Mouse (Mus musculus) urinary bladder, adult 2 months (tissue): ENCODE measurements at regions not wholly inside any gene's neighbourhood (a gene's known extent, or its start where the extent isn't known, plus 50 kb on each side); places are given as distances from the start of the nearest gene placed in this dataset.
A peak's percentile ranks its signal among the peaks of the same experiment; 100 is the strongest.

Experiments used
- DNase-seq: peaks from one replicate; pipeline ENCODE4 v3.0.0; 2022; ENCODE audit warnings: low spot score

DNA sequence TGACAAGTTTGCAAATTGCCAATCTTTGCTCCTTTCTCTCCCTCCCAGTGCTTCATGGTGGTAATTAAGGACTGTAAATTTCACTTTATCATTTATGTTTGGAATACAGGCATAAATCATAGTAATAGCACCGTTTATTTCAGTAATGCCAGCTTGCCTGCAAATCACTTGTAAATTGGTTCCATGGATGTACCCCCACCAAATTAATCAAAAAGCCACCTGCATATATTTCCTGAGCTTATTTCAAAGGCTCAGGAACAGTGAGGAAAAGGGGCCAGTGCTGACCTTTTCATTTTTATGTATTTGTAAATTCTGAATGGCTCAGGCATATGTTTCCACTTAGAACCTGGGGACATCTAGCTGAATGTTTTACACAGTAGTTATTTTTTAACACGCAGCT, 115.0 kb downstream of the D3Ertd751e start:
- no peak for DNase-seq

DNA sequence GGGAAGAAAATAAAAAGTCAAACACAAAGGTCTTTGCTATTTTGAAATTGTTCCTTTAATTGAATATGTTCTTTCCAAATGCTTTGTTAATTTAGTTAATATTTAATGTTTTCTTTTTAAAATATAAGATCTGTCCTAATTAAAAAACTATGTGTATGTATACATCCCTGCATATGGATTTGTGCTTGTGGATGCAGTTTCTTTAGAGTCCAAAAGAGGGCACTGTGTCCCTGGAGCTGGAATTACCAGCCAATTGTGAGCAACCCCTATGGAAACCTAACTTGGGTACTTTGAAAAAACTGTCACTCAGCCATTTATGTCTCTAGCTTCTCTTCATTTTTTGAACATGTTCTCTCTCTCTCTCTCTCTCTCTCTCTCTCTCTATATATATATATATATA, 120.3 kb downstream of the D3Ertd751e start:
- no peak for DNase-seq

DNA sequence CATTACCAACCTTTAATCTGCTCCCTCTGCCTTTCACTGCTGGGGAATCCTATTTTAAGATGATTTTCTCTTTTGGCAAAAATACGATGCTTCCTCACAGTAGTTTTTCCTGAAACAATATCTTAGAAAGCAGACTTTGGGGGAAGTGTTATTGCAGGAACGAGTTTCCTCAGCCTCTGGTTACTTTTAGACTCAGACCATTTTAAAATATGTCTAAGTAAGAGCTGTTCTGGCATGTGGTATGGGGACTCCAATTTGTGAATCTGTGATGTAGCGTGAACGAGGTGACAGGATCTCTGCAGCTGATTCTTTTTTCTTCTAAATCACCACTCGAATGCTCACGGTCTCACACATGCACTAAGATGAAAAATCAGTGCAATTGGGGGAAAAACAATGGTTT, 166.5 kb downstream of the D3Ertd751e start:
- DNase-seq = no peak

DNA sequence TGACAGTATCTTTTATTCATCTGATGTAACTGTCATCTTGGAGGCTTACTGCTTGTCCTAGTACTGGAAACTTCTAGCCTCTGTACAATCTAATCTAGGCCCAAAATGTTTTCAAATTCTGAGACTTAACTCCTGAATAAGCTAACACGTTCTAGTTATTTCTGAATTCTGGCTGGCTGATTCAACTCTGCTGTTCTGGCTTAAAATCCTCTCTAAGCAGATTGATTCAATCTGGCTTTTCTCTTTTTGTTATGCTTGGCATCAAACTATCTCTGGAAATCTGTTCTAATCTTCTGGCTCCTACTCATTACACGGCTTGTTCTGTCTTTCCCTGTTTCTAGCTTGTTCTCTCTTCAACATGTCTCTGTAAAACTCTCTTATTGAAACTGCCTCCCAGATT, 170.8 kb downstream of the D3Ertd751e start:
- DNase-seq = no peak

DNA sequence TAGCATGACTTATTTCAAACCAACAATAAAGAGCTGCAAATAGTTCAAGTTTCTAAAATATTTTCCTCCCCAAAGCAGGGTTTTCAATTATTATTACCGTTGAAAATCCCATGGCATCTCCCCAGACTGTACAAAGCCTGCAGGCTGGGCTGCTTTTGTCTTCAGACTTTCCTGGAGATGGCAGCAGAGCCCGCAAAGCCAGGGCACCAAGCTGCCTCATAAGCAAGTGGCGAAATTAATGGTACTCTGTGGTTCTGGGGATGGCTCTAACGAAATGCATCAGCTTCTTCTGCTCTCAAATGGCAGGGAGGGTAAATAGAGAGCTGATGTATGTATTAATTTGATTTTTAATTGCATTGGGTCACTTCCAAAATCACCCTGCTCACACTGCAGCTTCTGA, 197.4 kb downstream of the D3Ertd751e start:
- DNase-seq = no peak

DNA sequence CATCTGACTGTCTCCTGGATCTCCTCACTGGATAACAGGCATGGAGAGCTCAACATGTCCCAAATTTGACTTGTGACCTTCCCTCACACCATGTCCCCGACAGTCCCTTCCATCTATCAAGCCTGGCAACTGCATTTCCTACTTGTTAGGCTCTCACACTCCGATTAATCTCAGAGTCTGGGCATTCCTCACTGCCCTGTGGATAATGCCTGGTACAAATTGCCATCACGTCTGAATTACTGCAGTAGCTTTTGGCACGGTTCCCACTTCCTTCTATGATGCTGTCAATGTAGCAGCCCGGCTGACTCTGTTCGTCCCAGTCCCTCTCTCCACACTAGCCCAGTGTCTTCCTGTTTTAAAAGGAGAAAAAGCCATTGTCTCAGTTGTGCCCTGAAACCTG, 200.6 kb downstream of the D3Ertd751e start:
- DNase-seq = no peak

DNA sequence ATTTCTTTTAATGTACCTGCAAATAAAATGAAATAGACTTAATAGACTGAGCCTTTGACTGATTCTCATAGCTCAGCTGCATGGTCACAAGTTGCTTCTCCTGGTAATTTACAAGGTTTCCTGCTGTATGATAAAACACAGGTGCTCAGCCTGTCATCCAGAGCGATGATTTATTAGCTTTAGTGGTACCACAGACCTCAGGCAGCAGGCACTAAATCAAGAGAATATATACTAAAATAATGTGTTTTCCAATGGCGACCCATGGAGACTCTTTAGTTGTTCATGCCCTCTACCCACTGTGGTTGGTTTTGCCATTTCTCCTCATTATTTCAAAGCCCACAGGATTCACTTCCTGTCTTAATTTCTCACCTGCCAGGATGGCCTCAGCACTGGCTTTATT, 207.0 kb downstream of the D3Ertd751e start:
- DNase-seq = no peak

DNA sequence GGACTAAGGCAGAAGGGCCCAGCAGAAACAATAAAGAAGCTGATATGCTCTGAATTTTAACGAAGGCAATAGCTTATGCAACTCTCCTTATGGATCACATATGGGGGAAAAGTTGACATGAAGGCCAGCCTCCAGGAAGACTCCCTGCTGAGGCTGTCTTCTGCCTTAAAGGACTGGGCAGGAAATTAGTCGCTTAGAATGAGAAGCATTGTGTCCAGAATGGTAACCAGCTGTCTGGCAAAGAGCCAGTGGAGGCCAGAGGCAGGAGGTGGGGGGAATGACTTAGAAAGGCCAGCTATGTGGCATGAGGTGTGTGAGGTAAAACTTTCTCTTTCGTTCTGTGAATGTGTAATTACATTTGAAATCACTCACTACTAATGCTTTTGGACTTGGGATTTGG, 215.0 kb downstream of the D3Ertd751e start:
- DNase-seq = no peak

DNA sequence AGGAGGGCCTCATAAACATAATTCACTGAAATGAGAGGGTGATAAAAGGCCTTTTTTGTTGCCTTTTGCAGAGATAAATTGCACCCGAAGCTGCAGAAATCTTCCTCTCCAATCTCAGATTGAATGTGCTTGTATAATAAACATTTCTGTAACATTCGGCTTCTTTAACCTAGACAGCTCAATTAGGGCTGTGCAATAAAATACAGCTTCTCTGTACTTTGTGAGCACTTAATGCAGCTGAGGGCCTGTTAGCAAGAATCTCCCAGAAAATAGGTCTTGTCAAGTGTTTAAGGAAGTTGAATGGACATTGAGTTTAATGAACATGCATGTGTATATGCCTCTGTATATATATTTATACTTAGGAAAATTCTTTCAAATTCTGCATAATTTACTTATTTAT, 217.8 kb downstream of the D3Ertd751e start:
- no peak for DNase-seq

DNA sequence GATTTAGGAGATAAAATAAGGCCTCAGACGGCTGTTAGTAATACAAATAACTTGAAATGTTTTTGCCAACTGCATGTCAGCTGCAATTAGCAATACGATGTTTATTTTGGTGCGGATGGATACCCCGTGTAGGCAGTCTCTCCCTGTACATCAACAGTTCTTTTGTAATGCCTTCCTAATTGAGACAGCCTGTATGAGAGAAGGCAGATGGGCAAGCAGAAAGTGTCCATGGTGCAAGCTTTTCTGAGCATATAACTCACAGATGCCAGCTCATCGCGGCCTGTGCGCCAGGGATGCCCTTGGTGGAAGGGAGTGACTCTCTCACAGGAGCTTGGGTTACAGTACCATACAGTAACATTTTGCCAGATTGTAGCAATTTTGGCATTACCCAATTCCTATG, 220.5 kb downstream of the D3Ertd751e start:
- DNase-seq = no peak

DNA sequence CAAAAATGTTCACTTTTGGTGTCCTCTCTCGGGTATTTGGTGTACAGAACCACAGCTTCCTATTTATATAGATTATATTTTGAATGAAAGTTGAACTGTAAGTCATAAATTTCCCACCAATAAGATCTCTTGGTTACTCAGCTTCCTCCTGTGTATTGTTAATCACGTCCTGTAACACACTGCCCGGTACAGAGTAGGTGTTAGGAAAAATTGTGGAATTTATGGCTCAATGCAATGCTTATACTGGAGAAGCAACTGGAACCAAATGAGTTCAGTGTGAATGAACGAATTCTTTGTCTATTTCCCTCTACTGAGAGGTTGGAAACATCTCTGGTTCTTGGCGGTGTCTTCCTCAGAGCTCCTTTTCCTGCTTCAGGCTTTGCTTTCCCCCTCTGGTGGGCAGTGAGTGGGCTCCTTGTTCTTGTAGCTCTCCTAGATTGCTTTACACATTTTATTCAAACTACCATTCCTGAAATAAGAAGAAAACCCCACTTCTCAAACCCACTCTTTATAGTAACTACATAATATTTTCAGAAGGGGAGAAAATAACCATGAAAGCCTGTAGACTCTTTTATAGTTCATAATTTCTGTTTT, 264.4 kb downstream of the D3Ertd751e start:
- no peak for DNase-seq

DNA sequence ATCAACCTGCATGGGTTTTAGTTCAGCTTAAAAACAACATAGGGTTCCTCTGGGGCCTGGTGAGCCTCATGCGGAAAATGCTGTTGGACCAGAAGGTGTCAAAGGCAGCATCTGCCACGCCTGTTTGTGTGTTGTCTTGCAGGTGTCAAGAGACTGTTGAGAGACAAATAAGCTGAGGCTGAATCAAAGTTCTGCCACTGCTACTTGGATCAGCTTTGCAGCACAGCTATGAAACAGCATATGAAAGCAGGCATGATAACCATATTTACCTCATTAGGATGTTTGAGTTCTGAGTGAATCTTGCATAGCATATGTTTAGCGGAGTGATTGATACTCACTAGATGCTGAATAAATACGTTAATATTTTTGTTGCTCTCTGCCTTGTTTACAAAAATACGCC, 280.8 kb downstream of the D3Ertd751e start:
- DNase-seq = no peak

DNA sequence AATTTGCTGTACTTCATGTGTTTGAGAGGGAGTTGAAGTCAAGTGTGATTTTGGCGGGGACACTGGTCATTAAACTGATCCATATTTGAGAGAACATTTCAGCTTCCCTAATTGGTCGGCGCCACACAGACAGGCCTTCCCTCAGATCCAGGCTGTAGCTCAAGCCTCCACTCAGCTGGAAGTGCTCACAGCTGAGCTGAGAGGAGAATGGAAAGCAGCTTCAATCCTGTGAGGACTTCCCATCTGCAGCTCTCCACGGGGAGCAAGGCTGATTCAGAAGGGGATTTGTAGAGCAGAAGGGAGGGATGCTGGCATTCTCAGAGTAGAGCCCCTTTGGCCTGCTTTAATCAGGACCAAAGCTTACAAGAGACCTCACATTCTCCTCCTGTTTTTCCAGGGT, 297.2 kb downstream of the D3Ertd751e start:
- no peak for DNase-seq

DNA sequence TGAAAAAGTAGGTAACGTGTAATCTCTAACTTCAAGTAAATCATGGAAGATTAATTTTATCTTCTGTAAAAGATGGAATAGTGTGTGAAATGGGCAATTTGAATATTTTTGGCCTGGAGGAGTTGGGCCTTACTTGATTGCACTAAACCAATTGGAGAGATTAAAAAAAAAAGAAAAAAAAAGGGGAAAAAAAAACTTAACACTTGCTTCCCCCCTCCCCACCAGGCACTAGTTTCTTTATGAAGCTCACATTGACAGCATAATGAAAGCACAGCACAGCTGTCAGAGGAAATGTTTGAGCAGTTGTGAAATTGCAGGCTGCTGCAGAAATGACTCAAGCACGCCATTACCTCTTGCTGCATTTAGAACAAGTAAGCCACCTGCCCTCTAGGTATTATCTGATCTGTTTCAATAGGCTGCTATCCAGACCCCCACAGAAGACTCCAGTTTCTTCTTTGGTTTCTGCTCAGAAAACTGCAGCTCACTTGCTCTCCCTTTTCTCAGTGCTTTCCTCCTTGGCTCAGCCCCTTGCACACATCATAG, 297.9 kb downstream of the D3Ertd751e start:
- DNase-seq = no peak

DNA sequence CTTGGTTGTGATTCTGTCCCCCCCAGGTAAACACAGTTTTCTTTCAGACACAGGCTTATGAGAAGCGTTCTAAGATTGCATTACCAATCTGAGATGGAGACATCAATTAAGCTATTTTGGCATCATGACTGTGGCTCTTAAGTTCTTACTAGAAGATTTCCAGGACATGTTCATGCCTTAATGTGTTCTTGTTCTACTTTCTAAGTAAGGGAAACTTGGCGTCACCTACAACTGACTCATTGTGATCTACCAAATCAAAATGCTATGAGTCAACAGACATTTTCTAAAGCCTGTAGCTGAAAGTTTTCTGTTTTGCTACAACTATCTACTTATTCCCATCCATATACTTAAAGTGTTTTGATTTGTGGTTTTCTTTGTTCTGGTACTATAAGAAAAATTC, 298.5 kb downstream of the D3Ertd751e start:
- no peak for DNase-seq

DNA sequence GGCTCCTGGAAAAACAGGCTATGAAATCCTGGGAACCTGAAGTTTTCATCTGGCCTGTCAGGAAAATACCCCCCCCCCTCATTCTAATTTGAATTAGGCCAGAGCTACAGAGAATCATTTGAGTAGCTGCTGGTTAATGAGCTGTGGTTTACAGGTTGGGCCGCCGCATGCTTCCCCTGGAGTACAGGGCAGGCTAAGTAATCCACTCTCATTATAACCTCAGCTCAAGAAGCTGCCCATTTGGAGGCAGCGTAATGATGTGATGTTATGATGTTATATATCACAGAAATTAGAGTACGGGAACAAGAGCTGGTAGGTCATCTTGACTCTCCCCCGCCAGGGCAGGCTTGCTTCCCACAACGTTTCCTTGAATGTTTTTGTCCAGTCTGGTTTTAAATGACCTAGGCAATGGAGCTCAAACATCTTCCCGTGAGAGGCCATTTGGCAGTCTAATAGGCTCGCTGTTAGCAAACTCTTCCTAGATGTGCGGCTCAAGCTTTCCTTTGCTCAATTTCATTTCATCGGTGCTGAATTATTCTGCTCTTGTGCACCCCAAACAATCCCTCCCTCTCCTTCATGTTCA, 315.0 kb downstream of the D3Ertd751e start:
- no peak for DNase-seq

DNA sequence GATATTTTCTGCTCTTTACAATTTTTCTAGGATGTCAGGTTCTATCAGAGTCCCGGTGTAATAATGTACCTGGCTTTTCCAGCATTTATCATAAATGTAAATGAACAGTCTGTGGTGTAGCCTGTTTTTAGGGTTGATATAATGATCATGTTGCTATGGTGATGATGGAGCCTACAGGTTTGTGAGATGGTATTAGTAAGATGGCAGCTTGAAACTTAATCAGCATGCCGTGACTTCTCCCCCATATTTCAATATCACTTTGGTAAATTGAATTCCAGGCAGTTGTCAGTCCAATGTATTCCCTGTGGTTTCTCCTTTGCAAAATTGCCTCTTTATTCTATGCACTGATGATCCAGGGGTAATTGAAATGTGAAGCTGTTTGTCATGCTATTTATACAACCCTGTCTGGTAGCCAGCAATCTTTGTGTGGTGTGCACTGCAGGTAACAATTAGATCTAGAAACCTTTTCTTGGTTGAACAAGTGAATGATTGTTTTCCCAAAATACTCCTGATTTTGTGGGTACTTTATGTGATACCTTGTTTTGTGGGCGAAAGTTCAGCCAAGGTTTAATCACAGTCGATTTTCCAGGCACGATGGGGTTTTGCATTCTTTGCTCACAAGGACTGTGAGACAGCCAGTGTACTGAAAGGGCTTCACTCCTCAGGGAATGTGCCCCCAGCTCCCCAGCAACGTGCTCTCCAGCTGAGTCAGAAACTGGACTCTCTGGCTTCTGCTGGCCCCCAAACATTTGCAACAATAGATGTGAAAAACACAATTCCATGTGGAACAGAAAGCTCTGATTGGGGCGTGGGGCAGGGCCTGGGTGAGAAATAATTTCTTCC, 322.9 kb downstream of the D3Ertd751e start:
- DNase-seq = no peak

DNA sequence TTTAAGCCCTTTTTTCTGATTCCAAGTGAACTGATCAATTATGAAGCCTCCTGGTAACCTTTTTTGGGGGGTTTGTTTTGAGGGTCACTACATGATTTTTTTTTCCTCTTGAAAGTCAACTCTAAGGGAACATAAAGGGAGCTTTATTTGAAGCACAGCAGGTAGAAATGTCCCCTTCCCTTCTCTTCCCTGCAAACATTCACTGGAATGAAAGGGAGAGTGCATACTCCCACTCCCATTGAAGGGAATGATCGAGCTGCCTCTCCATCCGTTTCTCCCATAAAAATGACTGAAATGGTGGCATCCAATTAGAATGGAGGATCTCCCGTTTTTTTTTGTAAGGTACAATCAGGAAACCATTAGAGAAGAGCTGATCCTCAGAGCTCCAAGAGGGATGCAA, 323.6 kb downstream of the D3Ertd751e start:
- no peak for DNase-seq

DNA sequence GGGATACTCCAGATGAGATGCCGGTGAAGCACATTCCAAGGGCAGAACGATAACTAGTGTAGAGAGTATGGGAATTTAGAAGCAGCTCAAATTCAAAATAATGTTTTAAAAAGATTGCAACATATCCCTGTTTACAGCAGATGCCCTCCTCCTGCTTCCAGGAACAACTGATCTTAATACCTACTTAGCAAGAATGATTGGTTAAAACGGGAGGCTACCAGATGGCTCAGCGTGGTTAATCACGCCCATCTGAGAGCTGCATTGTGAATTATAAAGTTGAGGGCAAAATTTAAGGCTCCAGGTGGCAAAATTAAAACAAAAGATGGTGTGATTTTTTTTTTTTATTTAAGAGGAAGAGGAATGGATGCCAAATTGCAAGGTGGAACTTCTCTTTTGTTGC, 324.6 kb downstream of the D3Ertd751e start:
- no peak for DNase-seq

DNA sequence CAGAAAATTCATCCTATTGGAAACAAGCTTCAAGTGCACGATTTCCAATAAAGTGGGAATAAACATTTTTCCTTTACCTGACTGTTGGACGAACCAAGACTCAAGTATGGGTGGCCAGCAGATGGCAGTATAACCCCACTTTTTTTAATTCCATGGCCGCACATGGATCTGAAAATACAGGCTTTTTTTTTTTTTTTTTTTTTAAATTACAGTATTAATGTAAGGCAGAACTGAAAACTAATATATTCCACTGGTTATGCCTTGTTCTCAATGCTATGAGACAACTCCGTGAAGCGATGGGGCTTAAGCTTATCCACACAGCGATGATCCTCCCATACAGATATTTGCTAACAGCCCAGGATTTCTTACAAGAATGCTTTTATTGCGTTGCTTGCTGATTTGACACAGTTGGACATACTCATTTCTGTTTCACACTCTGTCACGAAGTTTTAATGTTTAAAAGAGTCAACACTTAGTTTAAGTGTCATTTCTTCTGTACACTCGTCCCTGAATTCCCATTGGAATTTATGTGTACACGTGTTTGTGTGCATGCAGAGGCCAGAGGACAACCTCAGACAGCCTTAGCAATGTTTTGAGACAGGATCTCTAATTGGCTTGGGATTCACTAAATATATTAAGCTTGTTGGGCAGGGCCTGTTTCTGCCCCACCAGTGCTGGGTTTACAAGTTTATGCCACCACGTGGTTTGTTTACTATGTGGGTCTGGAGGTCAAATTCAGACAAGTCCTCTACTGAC, 332.3 kb downstream of the D3Ertd751e start:
- DNase-seq = no peak

DNA sequence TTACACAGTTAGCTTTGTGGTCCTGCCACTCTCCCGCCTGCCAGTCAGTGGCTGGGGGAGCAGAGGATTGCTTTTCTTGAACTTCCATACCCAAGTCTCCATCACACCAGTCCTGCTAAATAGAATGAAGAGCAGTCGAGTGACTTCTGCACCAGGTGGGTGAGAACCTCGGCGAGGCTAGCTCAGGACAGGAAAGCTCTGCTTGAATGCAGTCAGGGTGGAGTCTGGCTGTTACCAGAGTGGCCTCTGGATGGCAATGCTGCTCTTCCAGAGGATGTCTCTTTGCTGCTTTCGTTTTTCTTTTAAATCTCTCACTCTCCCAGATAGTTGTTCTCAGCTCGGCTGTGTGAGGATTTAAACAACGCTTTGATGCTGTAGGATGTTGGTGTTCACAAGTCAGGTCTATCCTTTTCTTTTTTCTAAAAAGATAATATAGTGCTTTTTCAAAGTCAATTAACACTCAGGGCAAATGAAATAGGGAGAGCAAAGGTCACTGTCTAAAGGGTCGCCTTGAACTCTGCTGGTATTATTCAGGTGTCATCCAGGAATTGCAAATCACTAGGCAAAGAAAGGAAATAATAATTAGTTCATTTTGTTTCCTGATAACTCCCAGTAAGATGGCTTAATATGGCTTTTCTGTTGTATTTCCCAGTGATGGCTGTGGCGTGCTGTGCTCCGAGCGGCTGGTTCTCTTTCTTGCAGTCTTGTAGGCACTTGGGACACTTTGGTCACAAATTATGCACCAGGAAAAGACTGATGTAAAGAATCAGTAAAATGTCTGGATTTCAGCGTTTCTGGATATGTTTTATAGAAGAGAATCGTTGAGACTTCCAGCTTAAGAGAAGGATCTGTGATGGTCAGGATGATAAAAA, 368.8 kb downstream of the D3Ertd751e start:
- DNase-seq = peak; percentile 23
